Mouse (Mus musculus) E14TG2a.4 (cell line): ENCODE measurements around the gene Arih2.

ENCODE experiments used
- H3K27me3 ChIP-seq: 2 replicates; pipeline ENCODE4 v1.6.1; 2014; ENCODE audit warnings: low read length, control low read depth; ENCODE audit not compliant: insufficient read depth
- H3K36me3 ChIP-seq: 2 replicates; pipeline ENCODE4 v1.6.1; 2014; ENCODE audit warnings: low read length, control low read depth; ENCODE audit not compliant: insufficient read depth
- H3K4me1 ChIP-seq: replicated peaks from 2 replicates; pipeline ENCODE4 v1.6.1; 2014; ENCODE audit warnings: low read depth, low read length, control low read depth
- H3K4me3 ChIP-seq: replicated peaks from 2 replicates; pipeline ENCODE4 v1.5.1; 2014; ENCODE audit warnings: mild to moderate bottlenecking, low read length
- H3K9me3 ChIP-seq: 2 replicates; pipeline ENCODE4 v1.6.1; 2014; ENCODE audit warnings: low read length, control low read depth
- CTCF ChIP-seq: conservative IDR thresholded peaks from 2 replicates; pipeline ENCODE4 v1.5.1; 2014; ENCODE audit warnings: low read length
- NANOG ChIP-seq: IDR thresholded peaks from 2 replicates; pipeline ENCODE4 v1.6.1; 2014; ENCODE audit warnings: borderline replicate concordance, low read length, mixed read lengths
- POU5F1 ChIP-seq: IDR thresholded peaks from 2 replicates; pipeline ENCODE4 v1.6.1; 2014; ENCODE audit warnings: low read length, borderline replicate concordance

Arih2 gene

DNA sequence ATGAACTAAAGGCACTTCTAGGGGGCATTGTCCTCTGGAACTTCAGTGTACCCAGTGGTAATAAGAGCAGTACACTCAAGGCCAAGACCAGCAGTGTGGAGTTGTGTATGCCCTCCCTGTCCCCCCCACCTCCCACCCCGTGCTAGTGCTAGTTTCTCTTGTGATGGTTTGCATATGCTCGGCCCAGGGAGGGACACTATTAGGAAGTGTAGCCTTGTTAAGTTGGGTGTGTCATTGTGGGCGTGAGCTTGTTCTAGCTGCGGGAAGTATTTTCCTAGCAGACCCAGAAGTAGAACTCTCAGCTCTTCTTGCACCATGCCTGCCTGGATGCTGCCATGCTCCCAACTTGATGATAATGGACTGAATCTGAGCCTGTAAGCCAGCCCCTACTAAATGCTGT lies 47.2 kb downstream of the Arih2 start:
- H3K4me3 ChIP-seq = no peak overlapping the region
- peaks cover 55% of the 10 kb centered on the region for H3K4me1 ChIP-seq

DNA sequence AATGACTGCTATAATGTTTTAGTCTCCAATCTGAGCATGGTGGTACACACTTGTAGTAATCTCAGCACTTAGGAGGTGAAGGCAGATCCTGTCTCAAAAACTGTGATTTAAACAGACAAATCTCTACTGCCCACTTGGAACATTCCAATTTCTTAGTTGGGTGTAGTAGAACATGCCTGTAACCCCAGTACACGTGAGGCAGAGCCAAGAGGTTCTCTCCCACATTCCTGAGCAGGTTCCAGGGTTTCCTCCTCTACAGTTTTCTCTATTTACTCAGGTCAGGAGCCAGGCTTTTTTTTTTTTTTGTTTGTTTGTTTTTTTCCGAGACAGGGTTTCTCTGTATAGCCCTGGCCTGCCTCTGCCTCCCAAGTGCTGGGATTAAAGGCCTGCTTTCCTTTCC lies 49.2 kb downstream of the Arih2 start:
- TF ChIP-seq NANOG (no peak), POU5F1 (no peak), CTCF (no peak)

More for the DNA sequence above, 47.2 kb downstream of the Arih2 start:
- no peak for TF ChIP-seq NANOG
- no peak for TF ChIP-seq POU5F1
- TF ChIP-seq CTCF = no peak
- H3K36me3 ChIP-seq = peaks cover 58% of the 10 kb centered on the region
- no peaks in the 10 kb centered on the region for H3K9me3 ChIP-seq
- H3K27me3 ChIP-seq = peaks cover 7% of the 10 kb centered on the region

DNA sequence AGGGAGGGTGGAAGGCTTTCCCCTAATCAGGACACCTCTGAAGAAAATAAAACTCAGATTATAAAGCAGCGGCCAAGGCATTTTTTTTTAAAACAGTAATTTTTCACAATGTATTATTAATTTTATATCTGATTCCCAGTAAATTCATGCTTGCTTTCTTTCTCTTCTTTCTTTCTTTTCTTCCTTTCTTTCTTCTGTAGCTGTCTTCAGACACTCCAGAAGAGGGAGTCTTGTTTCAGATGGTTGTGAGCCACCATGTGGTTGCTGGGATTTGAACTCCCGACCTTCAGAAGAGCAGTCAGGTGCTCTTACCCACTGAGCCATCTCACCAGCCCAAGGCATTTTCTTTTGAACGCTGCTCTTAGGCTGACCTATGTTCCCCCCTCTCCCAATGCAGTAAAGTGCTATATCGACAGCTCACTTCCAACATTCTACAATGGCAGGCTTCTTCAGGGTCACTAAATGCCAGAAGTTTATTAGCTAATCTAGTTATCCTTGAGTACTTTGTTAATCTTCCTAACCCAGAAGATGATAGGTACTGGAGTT lies 50.1 kb downstream of the Arih2 start:
- Histone ChIP-seq H3K27me3 (peaks cover 18% of the 10 kb centered on the region), H3K9me3 (no peaks in the 10 kb centered on the region), H3K4me3 (no peak overlapping the region), H3K36me3 (peaks cover 43% of the 10 kb centered on the region), H3K4me1 (peaks cover 44% of the 10 kb centered on the region)
- no peak for TF ChIP-seq NANOG
- TF ChIP-seq POU5F1 = no peak
- no peak for TF ChIP-seq CTCF

More for the DNA sequence above, 49.2 kb downstream of the Arih2 start:
- peaks cover 53% of the 10 kb centered on the region for H3K4me1 ChIP-seq
- no peak overlapping the region for H3K4me3 ChIP-seq
- H3K9me3 ChIP-seq = no peaks in the 10 kb centered on the region
- H3K27me3 ChIP-seq = peaks cover 18% of the 10 kb centered on the region
- peaks cover 46% of the 10 kb centered on the region for H3K36me3 ChIP-seq

DNA sequence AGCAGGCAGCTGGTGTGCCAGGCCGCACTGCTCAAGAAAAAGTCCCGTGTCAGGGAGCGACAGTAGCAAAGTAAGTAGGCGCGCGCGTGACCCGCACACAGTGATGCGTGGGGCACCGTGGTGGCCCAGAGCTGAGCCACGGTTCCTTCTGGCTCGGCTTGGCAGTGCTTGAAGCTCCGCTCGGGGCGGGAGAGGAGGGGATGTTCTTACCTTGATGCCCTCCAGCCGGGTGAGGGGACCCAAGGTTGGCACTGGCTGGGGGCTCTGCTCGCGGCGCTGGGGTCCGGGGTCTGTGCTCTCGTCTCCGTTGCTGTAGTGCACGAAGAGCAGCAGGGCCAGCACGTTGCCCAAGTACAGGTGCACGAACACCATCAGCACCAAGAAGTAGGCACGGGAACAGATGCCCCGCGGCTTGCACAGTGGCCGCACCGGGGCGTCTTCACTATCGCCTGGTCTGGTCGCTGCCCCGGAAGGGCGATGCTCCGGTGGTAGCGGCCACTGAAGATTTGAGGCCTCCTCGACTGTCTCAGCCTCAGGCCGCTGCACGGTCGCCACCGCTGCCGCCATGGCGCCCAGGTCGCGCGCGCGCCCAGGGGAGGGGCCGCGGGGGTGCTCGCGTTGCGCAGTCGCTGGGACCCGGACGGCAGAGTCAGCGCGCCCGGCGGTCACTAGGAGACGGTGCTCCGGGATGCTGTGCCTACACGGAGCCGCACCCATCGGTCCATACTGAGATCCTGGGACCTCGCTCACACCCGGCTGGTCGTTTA lies 52.0 kb downstream of the Arih2 start, which contains the start of gene P4htm:
Gene P4htm, minus strand, starts transcription at position 670 of the 767 bp plus-strand sequence.
- Histone ChIP-seq H3K27me3 (peaks cover 18% of the 10 kb centered on the region), H3K4me1 (peaks cover 39% of the 10 kb centered on the region), H3K4me3 (peak within 1 kb of the TSS; percentile 86), H3K9me3 (no peaks in the 10 kb centered on the region), H3K36me3 (peaks cover 29% of the 10 kb centered on the region)
- TF ChIP-seq POU5F1 (no peak), CTCF (no peak), NANOG (no peak)

DNA sequence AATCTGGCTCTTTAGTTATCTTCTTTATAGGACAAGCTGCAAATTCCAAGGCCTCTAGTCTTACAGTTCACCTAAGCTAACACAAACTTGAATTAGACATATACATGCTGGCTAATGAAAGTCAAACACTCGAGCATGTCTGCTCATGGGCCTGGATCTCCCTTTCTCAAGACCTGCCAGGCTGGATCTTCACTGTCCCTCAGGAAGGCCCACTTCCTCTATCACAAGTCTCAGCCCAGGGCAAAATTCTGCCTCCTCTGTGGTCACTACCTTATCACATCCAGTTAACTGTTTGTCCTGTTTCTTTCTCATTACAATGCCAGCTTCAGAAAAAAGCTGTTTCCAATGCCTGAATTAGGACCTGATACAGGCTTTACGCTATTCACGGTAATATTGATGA lies 54.8 kb downstream of the Arih2 start:
- peaks cover 18% of the 10 kb centered on the region for H3K27me3 ChIP-seq
- no peak for TF ChIP-seq CTCF
- TF ChIP-seq POU5F1 = no peak
- no peak for TF ChIP-seq NANOG
- peaks cover 18% of the 10 kb centered on the region for H3K36me3 ChIP-seq
- no peak overlapping the region for H3K4me3 ChIP-seq
- no peaks in the 10 kb centered on the region for H3K9me3 ChIP-seq
- peaks cover 57% of the 10 kb centered on the region for H3K4me1 ChIP-seq

DNA sequence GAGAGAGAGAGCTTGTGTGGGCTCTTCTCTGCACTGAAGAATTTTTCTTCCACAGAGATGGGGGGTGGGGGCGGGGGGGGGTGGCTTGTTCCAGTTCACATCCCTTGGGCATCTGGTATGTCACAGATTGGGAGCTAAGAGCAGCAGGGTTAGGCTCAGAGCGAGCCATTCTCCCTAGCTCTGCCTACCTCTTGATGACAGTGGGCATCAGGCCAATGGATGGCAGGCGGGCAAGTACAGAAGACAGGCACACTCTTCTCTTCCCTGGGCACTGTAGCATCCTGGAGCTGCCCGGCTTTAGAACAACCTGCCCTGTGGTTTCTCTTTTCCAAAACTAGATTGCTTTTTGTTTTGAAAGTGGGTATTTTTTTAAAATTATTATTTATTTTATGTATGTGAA lies 57.7 kb downstream of the Arih2 start:
- Histone ChIP-seq H3K36me3 (peaks cover 21% of the 10 kb centered on the region), H3K4me3 (no peak overlapping the region), H3K9me3 (no peaks in the 10 kb centered on the region), H3K4me1 (peaks cover 73% of the 10 kb centered on the region), H3K27me3 (peaks cover 6% of the 10 kb centered on the region)
- TF ChIP-seq NANOG (no peak), CTCF (no peak), POU5F1 (no peak)

DNA sequence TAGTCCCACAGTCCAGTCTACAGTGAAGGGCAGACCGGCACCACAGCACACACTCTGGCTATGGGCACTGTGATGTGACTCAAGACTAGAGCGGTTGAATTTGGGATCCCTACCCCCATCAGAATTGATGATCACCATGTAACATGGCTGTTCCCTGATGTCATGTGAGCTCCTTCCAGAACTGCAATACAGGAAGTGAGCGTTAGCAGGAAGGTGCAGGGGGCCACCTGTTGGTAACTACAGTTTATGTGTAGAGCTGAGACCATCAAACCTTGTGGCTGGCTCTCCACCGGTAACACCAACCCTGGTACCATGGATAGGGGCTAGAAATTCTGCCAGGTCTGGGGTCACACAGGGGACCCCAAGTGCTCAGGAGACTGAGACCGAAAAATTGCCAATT lies 60.0 kb downstream of the Arih2 start:
- Histone ChIP-seq H3K36me3 (peaks cover 10% of the 10 kb centered on the region; the same call in 1 of the 2 replicates), H3K4me1 (peaks cover 85% of the 10 kb centered on the region), H3K27me3 (no peaks in the 10 kb centered on the region), H3K9me3 (no peaks in the 10 kb centered on the region), H3K4me3 (no peak overlapping the region)
- TF ChIP-seq CTCF (0 out of 2 replicates have a peak, but pooled peaks have one; percentile 1), NANOG (no peak)

DNA sequence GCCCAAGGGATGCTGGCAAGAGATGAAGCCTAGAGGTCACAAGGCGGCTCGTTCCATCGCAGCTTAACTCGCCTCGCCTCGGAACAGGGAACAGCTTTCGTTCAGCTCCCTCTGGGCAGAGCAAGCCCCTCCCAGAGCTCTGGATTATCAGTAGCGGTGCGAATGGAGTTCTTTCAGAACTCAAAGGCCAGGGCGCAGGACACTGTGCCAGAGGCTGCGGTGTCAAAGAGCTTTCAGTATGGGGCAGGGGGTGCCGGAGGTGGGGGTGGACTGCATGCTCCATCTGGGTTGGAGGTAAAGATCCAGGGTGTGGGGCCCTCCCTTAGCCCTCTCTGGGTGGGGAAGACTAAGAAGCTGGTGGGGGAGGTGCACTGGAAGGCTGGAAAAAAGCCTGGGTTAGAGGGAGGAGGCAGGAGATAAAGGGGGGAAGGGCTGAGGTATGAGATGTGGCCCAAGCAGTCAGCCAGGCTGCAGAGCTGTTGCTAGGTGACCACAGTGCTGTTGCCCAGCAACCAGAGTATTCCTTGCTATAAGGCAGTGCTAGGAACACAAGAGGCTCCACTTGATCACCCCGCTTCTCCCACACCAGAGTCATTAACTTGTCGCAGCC lies 61.5 kb downstream of the Arih2 start:
- H3K4me3 ChIP-seq = peak overlapping the region; percentile 66
- H3K27me3 ChIP-seq = no peaks in the 10 kb centered on the region
- H3K4me1 ChIP-seq = peaks cover 90% of the 10 kb centered on the region
- TF ChIP-seq POU5F1 = no peak
- no peak for TF ChIP-seq NANOG
- no peak for TF ChIP-seq CTCF
- peaks cover 8% of the 10 kb centered on the region for H3K36me3 ChIP-seq
- H3K9me3 ChIP-seq = no peaks in the 10 kb centered on the region
